Mouse (Mus musculus) hindbrain, embryonic 10.5 days (tissue): ENCODE results near the gene Olfr1153. TPM values are rescaled to one million over a fixed set of nuclear protein-coding genes. Genes with fewer than 3 reads are reported as not detected.

Experiments
- DNase-seq: peaks from one replicate; pipeline ENCODE4 v3.0.0-alpha.2; 2017; ENCODE audit warnings: low spot score
- H3K27ac ChIP-seq: fragments of 300-500 bp; sonication (generic); 2 replicates; pipeline ENCODE4 v1.5.1; 2016; ENCODE audit warnings: mild to moderate bottlenecking, moderate library complexity
- H3K27me3 ChIP-seq: fragments of 300-500 bp; sonication (generic); 2 replicates; pipeline ENCODE4 v1.6.1; 2016; ENCODE audit warnings: mild to moderate bottlenecking; ENCODE audit not compliant: poor library complexity, insufficient read depth, severe bottlenecking
- H3K36me3 ChIP-seq: fragments of 300-500 bp; sonication (generic); 2 replicates; pipeline ENCODE4 v1.6.1; 2016; ENCODE audit warnings: mild to moderate bottlenecking, moderate library complexity
- H3K4me1 ChIP-seq: fragments of 300-500 bp; sonication (generic); replicated peaks from 2 replicates; pipeline ENCODE4 v1.6.1; 2016; ENCODE audit warnings: mild to moderate bottlenecking
- H3K4me3 ChIP-seq: fragments of 300-500 bp; sonication (generic); 2 replicates; pipeline ENCODE4 v1.5.1; 2016; ENCODE audit warnings: mild to moderate bottlenecking, moderate library complexity
- H3K9me3 ChIP-seq: fragments of 300-500 bp; sonication (generic); 2 replicates; pipeline ENCODE4 v1.6.1; 2016; ENCODE audit warnings: mild to moderate bottlenecking, moderate library complexity
- WGBS: fragments of 180-500 bp; shearing (Covaris S2); methylation state at CpG from one replicate; pipeline ENCODE4 v1.1.7; 2016; 5-methylcytosine and 5-hydroxymethylcytosine counted together
- polyA plus RNA-seq: library from polyadenylated mRNA; unstranded; fragments of >200 nt; fragmentation: Nextera tagmentation; extraction: Ambion mirVana; gene quantifications from 2 replicates; pipeline ENCODE4 v1.2.1, GENCODE M21; 2016

The Olfr1153 gene
- polyA plus RNA-seq: not detected in 2 replicates

- Histone ChIP-seq H3K27me3 (no peaks in the 10 kb centered on the region), H3K4me3 (no peak within 1 kb of the TSS), H3K27ac (no peak within 1 kb of the TSS), H3K36me3 (no peaks in the 10 kb centered on the region), H3K4me1 (no peaks in the 10 kb centered on the region), H3K9me3 (no peaks in the 10 kb centered on the region)
- DNase-seq: no peak
- 82% methylated on average over 1 of the region's 1 CpGs for WGBS
Observed at GRCm38 (mm10) chr2:87894662-87895061, at the start of gene Olfr1153. Gene Olfr1153 (plus strand): TSS chr2:87894962.

- WGBS: 91% methylated on average over 1 of the region's 1 CpGs
- no peaks in the 10 kb centered on the region for H3K4me1 ChIP-seq
- no peaks in the 10 kb centered on the region for H3K36me3 ChIP-seq
- H3K27me3 ChIP-seq: no peaks in the 10 kb centered on the region
- no peak within 1 kb of the TSS for H3K4me3 ChIP-seq
- H3K27ac ChIP-seq: no peak within 1 kb of the TSS
- H3K9me3 ChIP-seq: no peaks in the 10 kb centered on the region
- DNase-seq: no peak
Observed at GRCm38 (mm10) chr2:87855562-87855961, 39.2 kb upstream of the Olfr1153 start, which contains the start of gene Olfr1151. Gene Olfr1151 (plus strand): TSS chr2:87855862.

- no peak within 1 kb of the TSS for H3K4me3 ChIP-seq
- H3K36me3 ChIP-seq: no peaks in the 10 kb centered on the region
- DNase-seq: no peak
- H3K27ac ChIP-seq: no peak within 1 kb of the TSS
- no peaks in the 10 kb centered on the region for H3K9me3 ChIP-seq
- no peaks in the 10 kb centered on the region for H3K4me1 ChIP-seq
- H3K27me3 ChIP-seq: no peaks in the 10 kb centered on the region
Observed at GRCm38 (mm10) chr2:87866192-87866591, 28.6 kb upstream of the Olfr1153 start, which contains the start of gene Olfr1152. Gene Olfr1152 (plus strand): TSS chr2:87866492.

DNA sequence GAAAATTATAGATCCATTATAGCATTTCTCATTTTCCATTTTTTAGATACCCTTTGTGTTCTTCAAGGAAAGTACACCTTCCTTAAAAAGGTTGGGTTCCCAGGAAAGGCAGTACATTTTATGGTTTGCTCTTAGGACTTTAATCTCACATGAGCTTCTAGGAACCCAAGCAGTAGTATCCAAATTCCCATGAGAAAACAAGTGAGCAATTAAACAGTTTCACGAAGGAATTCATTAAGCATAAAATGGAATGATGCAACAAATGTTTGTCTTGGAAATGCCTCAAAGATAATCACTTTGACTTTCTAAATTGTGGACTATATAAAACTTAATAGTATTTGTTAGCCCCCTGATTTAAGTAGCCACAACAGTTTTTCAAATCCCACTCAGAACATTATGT lies 10.3 kb downstream of the Olfr1153 start, which contains the start of gene Olfr1154:
Olfr1154 (minus strand) TSS at position 101 of the 400 bp plus-strand sequence.
- no peak for DNase-seq
- Histone ChIP-seq H3K9me3 (no peaks in the 10 kb centered on the region), H3K4me3 (no peak within 1 kb of the TSS), H3K27ac (no peak within 1 kb of the TSS), H3K27me3 (no peaks in the 10 kb centered on the region), H3K36me3 (no peaks in the 10 kb centered on the region), H3K4me1 (no peaks in the 10 kb centered on the region)
- WGBS: 97% methylated on average over 1 of the region's 1 CpGs

DNA sequence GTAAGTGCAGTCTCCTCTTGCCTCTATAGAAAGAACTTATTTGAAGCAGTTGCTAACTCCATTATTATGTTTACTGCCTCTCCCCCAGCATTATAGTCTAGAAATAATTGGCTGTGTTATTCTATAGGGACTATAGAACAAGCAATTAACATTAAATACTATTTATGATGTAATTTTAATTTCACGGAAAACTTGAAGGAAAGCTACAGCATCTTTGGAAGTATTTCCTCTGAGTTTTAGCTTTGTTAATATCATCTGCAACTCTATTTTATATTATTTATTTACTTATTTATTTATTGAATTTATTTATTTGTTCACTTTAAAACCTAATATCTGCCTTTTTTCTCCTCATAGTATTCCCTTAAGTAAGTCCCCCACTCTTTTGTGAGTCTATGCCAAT lies 50.3 kb downstream of the Olfr1153 start, which contains the start of gene Olfr1155:
Olfr1155 (minus strand) TSS at position 101 of the 400 bp plus-strand sequence.
- no peaks in the 10 kb centered on the region for H3K9me3 ChIP-seq
- H3K4me3 ChIP-seq: no peak within 1 kb of the TSS
- H3K27ac ChIP-seq: no peak within 1 kb of the TSS
- no peaks in the 10 kb centered on the region for H3K27me3 ChIP-seq
- H3K36me3 ChIP-seq: no peaks in the 10 kb centered on the region
- no peaks in the 10 kb centered on the region for H3K4me1 ChIP-seq
- DNase-seq: no peak
- WGBS: 90% methylated on average over 1 of the region's 1 CpGs

Other genes starting within 250 kb of the Olfr1153 start
- not detected in 2 replicates for gene Olfr1133, start 247.6 kb upstream of the Olfr1153 start, polyA plus RNA-seq
- not detected in 2 replicates for gene Olfr1134, start 236.5 kb upstream of the Olfr1153 start, polyA plus RNA-seq
- gene Olfr1135, start 221.3 kb upstream of the Olfr1153 start, polyA plus RNA-seq: not detected in 2 replicates
- not detected in 2 replicates for gene Olfr1136, start 201.0 kb upstream of the Olfr1153 start, polyA plus RNA-seq
- gene Olfr1137, start 181.8 kb upstream of the Olfr1153 start, polyA plus RNA-seq: not detected in 2 replicates
- gene Olfr1138, start 155.0 kb upstream of the Olfr1153 start, polyA plus RNA-seq: not detected in 2 replicates
- not detected in 2 replicates for gene Olfr1140, start 151.2 kb upstream of the Olfr1153 start, polyA plus RNA-seq
- not detected in 2 replicates for gene Olfr1141, start 141.0 kb upstream of the Olfr1153 start, polyA plus RNA-seq
- gene Olfr152, start 115.5 kb upstream of the Olfr1153 start, polyA plus RNA-seq: not detected in 2 replicates
- not detected in 2 replicates for gene Olfr1143, start 94.4 kb upstream of the Olfr1153 start, polyA plus RNA-seq
- gene Olfr1145, start 85.1 kb upstream of the Olfr1153 start, polyA plus RNA-seq: not detected in 2 replicates
- not detected in 2 replicates for gene Olfr1148, start 64.4 kb upstream of the Olfr1153 start, polyA plus RNA-seq
- not detected in 2 replicates for gene Olfr1150-ps1, start 51.0 kb upstream of the Olfr1153 start, polyA plus RNA-seq
- not detected in 2 replicates for gene Olfr1151, start 39.1 kb upstream of the Olfr1153 start, polyA plus RNA-seq
- not detected in 2 replicates for gene Olfr1152, start 28.5 kb upstream of the Olfr1153 start, polyA plus RNA-seq
- not detected in 2 replicates for gene Olfr1154, start 10.2 kb downstream of the Olfr1153 start, polyA plus RNA-seq
- gene Olfr1155, start 50.2 kb downstream of the Olfr1153 start, polyA plus RNA-seq: not detected in 2 replicates
- not detected in 2 replicates for gene Olfr1156, start 58.1 kb downstream of the Olfr1153 start, polyA plus RNA-seq
- not detected in 2 replicates for gene Olfr1157, start 73.3 kb downstream of the Olfr1153 start, polyA plus RNA-seq
- gene Olfr74, start 79.7 kb downstream of the Olfr1153 start, polyA plus RNA-seq: not detected in 2 replicates
- not detected in 2 replicates for gene Olfr1158, start 95.2 kb downstream of the Olfr1153 start, polyA plus RNA-seq
- gene Olfr1160, start 113.3 kb downstream of the Olfr1153 start, polyA plus RNA-seq: not detected in 2 replicates
- gene Olfr1161, start 127.8 kb downstream of the Olfr1153 start, polyA plus RNA-seq: not detected in 2 replicates
- not detected in 2 replicates for gene Olfr73, start 142.7 kb downstream of the Olfr1153 start, polyA plus RNA-seq
- gene Olfr1162, start 156.2 kb downstream of the Olfr1153 start, polyA plus RNA-seq: not detected in 2 replicates
- not detected in 2 replicates for gene Olfr1163, start 176.9 kb downstream of the Olfr1153 start, polyA plus RNA-seq
- gene Olfr1164, start 199.0 kb downstream of the Olfr1153 start, polyA plus RNA-seq: not detected in 2 replicates
- gene Olfr1166, start 233.3 kb downstream of the Olfr1153 start, polyA plus RNA-seq: not detected in 2 replicates